Mouse (Mus musculus) E14TG2a.4 (cell line): ENCODE data around the gene Tmem56.

Source experiments
- H3K27me3 ChIP-seq: 2 replicates; pipeline ENCODE4 v1.6.1; 2014; ENCODE audit warnings: low read length, control low read depth; ENCODE audit not compliant: insufficient read depth
- H3K36me3 ChIP-seq: 2 replicates; pipeline ENCODE4 v1.6.1; 2014; ENCODE audit warnings: low read length, control low read depth; ENCODE audit not compliant: insufficient read depth
- H3K4me1 ChIP-seq: replicated peaks from 2 replicates; pipeline ENCODE4 v1.6.1; 2014; ENCODE audit warnings: low read depth, low read length, control low read depth
- H3K4me3 ChIP-seq: replicated peaks from 2 replicates; pipeline ENCODE4 v1.5.1; 2014; ENCODE audit warnings: mild to moderate bottlenecking, low read length
- H3K9me3 ChIP-seq: 2 replicates; pipeline ENCODE4 v1.6.1; 2014; ENCODE audit warnings: low read length, control low read depth
- CTCF ChIP-seq: conservative IDR thresholded peaks from 2 replicates; pipeline ENCODE4 v1.5.1; 2014; ENCODE audit warnings: low read length
- NANOG ChIP-seq: IDR thresholded peaks from 2 replicates; pipeline ENCODE4 v1.6.1; 2014; ENCODE audit warnings: borderline replicate concordance, low read length, mixed read lengths
- POU5F1 ChIP-seq: IDR thresholded peaks from 2 replicates; pipeline ENCODE4 v1.6.1; 2014; ENCODE audit warnings: low read length, borderline replicate concordance

Tmem56 gene

GRCm38 (mm10) chr3:121312979-121313378 lies 30.1 kb upstream of the Tmem56 start:
- 0 out of 2 replicates have a peak, but pooled peaks cover 8% of the 10 kb centered on the region for H3K9me3 ChIP-seq
- H3K36me3 ChIP-seq: no peaks in the 10 kb centered on the region
- no peak for TF ChIP-seq NANOG
- TF ChIP-seq POU5F1: no peak
- no peak for TF ChIP-seq CTCF
- 0 out of 2 replicates have a peak, but pooled peaks cover 7% of the 10 kb centered on the region for H3K4me1 ChIP-seq
- H3K4me3 ChIP-seq: no peak overlapping the region
- no peaks in the 10 kb centered on the region for H3K27me3 ChIP-seq

DNA sequence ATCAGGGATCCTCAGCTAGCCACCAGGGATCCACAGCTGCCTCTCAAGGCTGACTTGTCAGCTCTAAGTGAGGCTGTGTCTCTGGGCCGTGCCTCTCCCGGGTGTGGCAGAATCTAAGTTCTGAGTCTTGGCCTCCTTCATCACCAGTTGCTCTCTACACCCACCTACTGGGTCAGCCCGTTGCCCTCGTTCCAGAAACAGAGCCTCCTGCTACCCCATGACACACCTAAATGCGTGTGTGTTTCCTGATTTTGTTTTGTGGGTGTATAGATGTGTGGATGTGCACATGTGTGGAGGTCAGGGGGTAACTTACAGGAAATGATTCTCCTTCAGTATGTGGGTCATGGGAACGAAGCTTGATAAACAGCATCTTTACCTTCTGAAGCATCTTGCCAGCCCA lies 29.5 kb upstream of the Tmem56 start:
- TF ChIP-seq CTCF: no peak
- TF ChIP-seq NANOG: no peak
- TF ChIP-seq POU5F1: no peak
- peaks cover 11% of the 10 kb centered on the region for H3K4me1 ChIP-seq
- no peaks in the 10 kb centered on the region for H3K27me3 ChIP-seq
- H3K9me3 ChIP-seq: 0 out of 2 replicates have a peak, but pooled peaks cover 8% of the 10 kb centered on the region
- H3K4me3 ChIP-seq: no peak overlapping the region
- H3K36me3 ChIP-seq: no peaks in the 10 kb centered on the region

DNA sequence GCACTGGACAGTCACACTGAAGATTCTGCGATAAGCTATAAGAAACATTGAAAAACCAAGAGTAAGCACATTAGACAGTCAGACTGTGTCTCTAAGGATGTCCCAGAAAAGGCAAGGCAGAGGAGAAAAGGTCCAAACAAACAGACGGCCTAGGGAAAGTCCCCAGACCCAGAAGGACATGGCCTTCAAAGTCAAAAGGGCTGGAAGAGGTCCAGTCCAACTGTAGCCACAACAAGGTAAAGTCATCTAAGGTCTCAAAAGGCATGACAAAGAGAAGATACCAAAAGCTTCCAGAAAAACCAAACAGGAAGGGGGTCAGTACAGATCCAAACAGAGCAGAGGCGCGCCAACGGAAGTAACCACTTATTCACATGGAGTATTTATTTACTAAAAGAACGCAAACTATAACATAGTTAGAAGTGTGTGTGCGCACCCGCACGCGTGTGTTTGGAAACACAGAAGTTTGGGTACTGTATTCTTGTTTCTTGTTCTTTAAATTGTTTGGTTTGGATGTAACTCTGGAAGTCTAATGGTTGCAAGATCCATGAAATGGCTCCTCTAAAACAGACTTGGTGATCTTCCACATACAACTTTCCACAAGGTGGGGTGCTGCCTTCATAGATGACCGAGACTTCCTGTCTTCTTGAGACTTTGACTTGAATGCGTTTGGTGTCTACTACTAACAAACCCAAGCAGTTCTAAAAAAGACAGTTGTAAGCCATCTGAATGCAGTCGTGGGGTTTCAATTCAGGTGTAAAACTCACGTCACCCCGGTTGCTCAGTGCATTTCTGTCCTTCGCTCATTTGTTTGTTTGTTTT lies 27.2 kb upstream of the Tmem56 start:
- H3K27me3 ChIP-seq: no peaks in the 10 kb centered on the region
- 0 out of 2 replicates have a peak, but pooled peaks cover 8% of the 10 kb centered on the region for H3K9me3 ChIP-seq
- peaks cover 18% of the 10 kb centered on the region for H3K4me1 ChIP-seq
- H3K36me3 ChIP-seq: no peaks in the 10 kb centered on the region
- H3K4me3 ChIP-seq: no peak overlapping the region
- TF ChIP-seq POU5F1: no peak
- no peak for TF ChIP-seq CTCF
- TF ChIP-seq NANOG: no peak

- Histone ChIP-seq H3K4me3 (no peak overlapping the region), H3K4me1 (peaks cover 18% of the 10 kb centered on the region), H3K27me3 (no peaks in the 10 kb centered on the region), H3K36me3 (no peaks in the 10 kb centered on the region), H3K9me3 (0 out of 2 replicates have a peak, but pooled peaks cover 8% of the 10 kb centered on the region)
- TF ChIP-seq CTCF (no peak), POU5F1 (no peak), NANOG (no peak)
Observed at GRCm38 (mm10) chr3:121309429-121309828, 26.5 kb upstream of the Tmem56 start.

DNA sequence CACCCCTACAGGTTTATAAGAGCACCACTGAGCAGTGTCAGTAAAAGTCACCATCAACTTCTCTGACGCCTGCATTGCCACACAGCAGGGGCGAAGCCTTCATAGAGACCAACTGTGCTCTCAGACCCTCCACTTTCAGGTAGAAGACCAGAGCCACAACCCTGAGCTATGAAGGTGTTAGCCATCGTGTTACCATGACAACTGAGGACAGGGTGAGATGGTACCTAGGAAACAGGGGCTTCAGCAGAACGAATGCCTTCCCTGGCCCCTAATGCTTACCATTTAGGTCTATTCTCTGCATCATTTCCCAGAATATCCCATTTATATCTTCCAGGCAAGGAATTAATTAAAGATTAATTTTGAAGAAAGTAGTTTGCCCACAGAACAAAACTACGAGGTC lies 26.0 kb upstream of the Tmem56 start:
- Histone ChIP-seq H3K4me3 (no peak overlapping the region), H3K9me3 (0 out of 2 replicates have a peak, but pooled peaks cover 8% of the 10 kb centered on the region), H3K36me3 (no peaks in the 10 kb centered on the region), H3K4me1 (peaks cover 18% of the 10 kb centered on the region), H3K27me3 (no peaks in the 10 kb centered on the region)
- TF ChIP-seq NANOG: no peak
- no peak for TF ChIP-seq POU5F1
- TF ChIP-seq CTCF: no peak

DNA sequence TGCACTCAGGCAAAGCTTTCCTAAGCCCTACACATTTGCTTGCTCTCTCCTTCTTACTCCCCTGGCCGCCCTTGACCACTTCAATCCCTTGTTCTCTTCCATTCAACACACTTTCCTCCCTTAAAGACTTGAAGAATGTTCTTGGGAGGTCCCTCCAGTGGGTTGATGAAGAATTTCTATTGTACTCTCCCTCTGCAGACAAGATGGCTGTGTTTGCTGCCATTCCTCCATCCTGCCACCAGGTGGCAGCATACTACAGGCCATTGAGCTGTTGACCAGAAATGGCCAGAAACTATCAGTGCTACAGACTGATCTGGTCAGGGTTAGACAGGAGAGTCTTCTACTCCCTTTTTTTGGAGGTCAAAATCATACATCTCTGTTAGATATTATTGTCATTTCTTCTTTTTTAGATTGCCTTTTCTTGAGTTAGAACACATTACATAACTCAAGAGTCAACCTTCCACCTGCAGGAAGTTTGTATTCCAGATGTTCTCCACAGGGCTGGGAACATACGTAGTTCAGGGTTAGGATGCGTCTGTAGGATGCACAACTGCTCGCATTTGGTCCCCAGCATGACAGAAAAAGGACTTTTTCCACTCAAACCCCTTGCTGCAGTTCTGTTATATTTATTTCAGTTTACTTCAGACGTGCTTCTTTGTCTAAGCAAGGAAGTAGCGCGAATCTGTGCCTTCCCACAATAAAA lies 24.8 kb upstream of the Tmem56 start:
- H3K4me3 ChIP-seq: no peak overlapping the region
- H3K27me3 ChIP-seq: no peaks in the 10 kb centered on the region
- H3K9me3 ChIP-seq: 0 out of 2 replicates have a peak, but pooled peaks cover 8% of the 10 kb centered on the region
- no peaks in the 10 kb centered on the region for H3K36me3 ChIP-seq
- TF ChIP-seq NANOG (no peak), CTCF (peak; percentile 94), POU5F1 (no peak)
- H3K4me1 ChIP-seq: peaks cover 18% of the 10 kb centered on the region

GRCm38 (mm10) chr3:121306641-121307040 lies 23.7 kb upstream of the Tmem56 start:
- TF ChIP-seq CTCF: peak; percentile 25
- no peak for TF ChIP-seq NANOG
- Histone ChIP-seq H3K9me3 (0 out of 2 replicates have a peak, but pooled peaks cover 8% of the 10 kb centered on the region), H3K4me1 (peaks cover 14% of the 10 kb centered on the region), H3K4me3 (no peak overlapping the region), H3K27me3 (no peaks in the 10 kb centered on the region), H3K36me3 (no peaks in the 10 kb centered on the region)

GRCm38 (mm10) chr3:121294200-121294599 lies 11.3 kb upstream of the Tmem56 start:
- H3K4me3 ChIP-seq: no peak overlapping the region
- no peak for TF ChIP-seq NANOG
- TF ChIP-seq CTCF: peak; percentile 33
- peaks cover 21% of the 10 kb centered on the region for H3K4me1 ChIP-seq
- H3K27me3 ChIP-seq: no peaks in the 10 kb centered on the region
- H3K9me3 ChIP-seq: peaks cover 5% of the 10 kb centered on the region
- no peaks in the 10 kb centered on the region for H3K36me3 ChIP-seq
